Mouse (Mus musculus): ENCODE data around the gene Hrh2. TPM values are rescaled to one million over a fixed set of nuclear protein-coding genes. Genes with fewer than 3 reads are reported as not detected.

Hrh2 gene
- polyA plus RNA-seq, 1 experiment from 2014 or later: not detected

DNA sequence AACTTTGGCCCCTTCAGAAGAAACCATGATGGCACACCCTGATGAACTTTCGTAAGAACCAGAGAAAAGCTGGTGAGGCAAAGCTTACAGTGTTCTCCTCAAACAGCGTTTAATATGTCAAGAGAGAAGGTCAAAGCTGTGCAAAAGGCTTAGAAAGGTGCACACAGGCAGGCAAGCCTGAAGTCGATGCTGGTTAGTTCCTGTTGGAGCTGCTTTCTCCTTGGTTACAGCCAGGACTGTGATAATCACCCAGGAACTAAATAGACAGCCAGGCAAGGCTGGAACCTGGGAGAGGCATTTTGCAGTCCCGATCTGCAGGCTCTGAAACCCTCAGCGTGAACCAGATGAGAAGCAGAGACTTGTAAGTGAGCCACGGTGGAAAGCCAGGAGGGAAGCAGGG is 45.6 kb downstream of the Hrh2 start:
- WGBS: 75% methylated on average over 6 of the region's 6 CpGs
- Histone ChIP-seq H3K27me3 (ENCODE audit: control insufficient read depth, insufficient read depth, low read length) (no peaks in the 10 kb centered on the region), H3K9ac (ENCODE audit: low read depth, low read length) (no peak overlapping the region), H3K4me1 (ENCODE audit: control insufficient read depth, insufficient read depth, low read length) (no peaks in the 10 kb centered on the region), H3K9me3 (ENCODE audit: control insufficient read depth, low read length) (no peaks in the 10 kb centered on the region), H3K27ac (ENCODE audit: low read depth, low read length) (no peak overlapping the region), H3K36me3 (ENCODE audit: control insufficient read depth, insufficient read depth, low read length) (no peaks in the 10 kb centered on the region), H3K4me2 (replicated peaks; ENCODE audit: low read depth, low read length) (no peak overlapping the region), H3K4me3 (ENCODE audit: low read length) (no peak overlapping the region)
- no peak for ATAC-seq (ENCODE audit: low FRiP score, low TSS enrichment)

DNA sequence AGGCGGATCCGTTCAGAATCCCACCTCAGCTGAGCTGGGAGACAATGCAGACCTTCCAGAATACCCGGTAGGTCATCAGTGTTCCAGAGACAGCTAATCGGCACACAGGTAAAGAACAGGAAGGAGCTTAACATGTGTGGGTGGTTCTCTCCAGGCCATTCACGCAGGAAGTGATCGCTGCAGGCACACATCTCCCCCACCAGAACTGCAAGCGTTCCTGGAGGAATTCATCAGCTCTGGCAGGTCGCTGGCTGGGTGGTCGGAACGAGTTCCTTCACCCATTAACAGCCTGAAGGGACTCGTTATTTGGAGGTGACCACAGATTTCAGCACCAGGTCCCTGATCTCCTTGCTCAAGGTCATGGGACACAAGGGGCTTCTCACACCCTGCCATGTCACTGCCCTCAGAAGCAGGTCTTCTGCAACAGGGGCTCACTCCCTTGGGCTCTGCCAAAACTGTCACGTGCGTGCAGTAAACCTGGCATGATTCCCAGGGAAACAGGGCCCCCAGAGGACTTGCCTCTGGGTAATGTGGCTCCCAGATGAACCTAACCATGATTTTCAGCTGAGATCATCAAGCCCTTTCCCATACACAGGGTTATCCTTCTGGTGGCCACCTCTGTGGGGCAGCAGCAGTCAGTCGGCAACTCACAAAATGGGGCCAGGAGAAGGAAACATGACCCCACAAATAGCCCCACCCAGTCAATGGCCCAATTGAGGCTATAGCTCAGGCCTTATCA is 46.8 kb downstream of the Hrh2 start:
- H3K36me3 ChIP-seq (ENCODE audit: control insufficient read depth, insufficient read depth, low read length): no peaks in the 10 kb centered on the region
- H3K4me1 ChIP-seq (ENCODE audit: control insufficient read depth, insufficient read depth, low read length): no peaks in the 10 kb centered on the region
- H3K9ac ChIP-seq (ENCODE audit: low read depth, low read length): 0 out of 2 replicates have a peak overlapping the region, but pooled peaks have one; percentile 12
- no peak for ATAC-seq (ENCODE audit: low FRiP score, low TSS enrichment)
- no peak overlapping the region for H3K4me2 ChIP-seq (replicated peaks; ENCODE audit: low read depth, low read length)
- H3K27ac ChIP-seq (ENCODE audit: low read depth, low read length): no peak overlapping the region
- H3K27me3 ChIP-seq (ENCODE audit: control insufficient read depth, insufficient read depth, low read length): no peaks in the 10 kb centered on the region
- H3K4me3 ChIP-seq (ENCODE audit: low read length): no peak overlapping the region
- H3K9me3 ChIP-seq (ENCODE audit: control insufficient read depth, low read length): no peaks in the 10 kb centered on the region
- 35% methylated on average over 14 of the region's 14 CpGs for WGBS

DNA sequence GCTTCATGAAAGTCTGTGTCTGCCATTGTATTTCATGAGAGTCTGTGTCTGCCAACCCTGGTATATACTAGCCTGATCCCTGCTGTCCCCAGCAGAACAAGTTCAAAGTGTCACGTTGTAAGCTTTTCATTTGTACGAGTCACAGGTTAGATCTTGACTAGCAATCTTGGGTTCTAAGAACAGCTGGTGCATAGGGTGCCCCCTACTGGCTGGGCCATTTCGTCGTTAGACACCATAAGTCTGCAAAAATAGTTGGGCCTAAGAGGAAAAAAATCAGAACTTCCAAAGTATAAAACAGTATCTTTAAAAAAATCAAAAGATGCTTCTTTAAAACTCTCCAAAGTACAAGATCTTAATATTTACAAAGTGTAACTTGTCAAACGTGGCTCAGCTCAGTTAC is 50.5 kb downstream of the Hrh2 start:
- Histone ChIP-seq H3K9ac (ENCODE audit: low read depth, low read length) (no peak overlapping the region), H3K9me3 (ENCODE audit: control insufficient read depth, low read length) (no peaks in the 10 kb centered on the region), H3K4me3 (ENCODE audit: low read length) (no peak overlapping the region), H3K4me1 (ENCODE audit: control insufficient read depth, insufficient read depth, low read length) (no peaks in the 10 kb centered on the region), H3K27me3 (ENCODE audit: control insufficient read depth, insufficient read depth, low read length) (no peaks in the 10 kb centered on the region), H3K36me3 (ENCODE audit: control insufficient read depth, insufficient read depth, low read length) (no peaks in the 10 kb centered on the region), H3K4me2 (replicated peaks; ENCODE audit: low read depth, low read length) (no peak overlapping the region), H3K27ac (ENCODE audit: low read depth, low read length) (no peak overlapping the region)
- ATAC-seq (ENCODE audit: low FRiP score, low TSS enrichment): no peak
- 72% methylated on average over 5 of the region's 5 CpGs for WGBS

DNA sequence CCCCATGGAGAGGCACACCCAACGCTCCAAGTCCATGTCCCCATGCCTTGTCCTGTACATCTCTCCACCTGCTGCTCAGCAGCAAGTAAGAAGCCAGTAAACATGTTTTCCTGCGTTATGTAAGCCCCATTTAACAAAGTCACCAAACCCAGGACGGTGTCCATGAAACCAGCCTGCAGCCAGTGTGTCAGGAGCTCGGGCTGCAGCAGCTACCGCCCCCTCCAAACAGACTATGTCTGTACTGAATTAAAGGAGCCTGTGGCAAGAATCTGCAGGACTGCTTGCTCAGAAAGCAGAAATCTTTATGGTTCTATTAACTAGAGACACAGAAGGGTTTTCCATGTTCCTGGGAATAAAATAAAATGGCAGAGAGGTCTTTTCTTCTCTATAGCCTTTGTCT is 53.3 kb downstream of the Hrh2 start:
- Histone ChIP-seq H3K4me1 (ENCODE audit: control insufficient read depth, insufficient read depth, low read length) (0 out of 2 replicates have a peak, but pooled peaks cover 7% of the 10 kb centered on the region), H3K9ac (ENCODE audit: low read depth, low read length) (no peak overlapping the region), H3K27ac (ENCODE audit: low read depth, low read length) (no peak overlapping the region), H3K4me3 (ENCODE audit: low read length) (no peak overlapping the region), H3K4me2 (replicated peaks; ENCODE audit: low read depth, low read length) (no peak overlapping the region), H3K27me3 (ENCODE audit: control insufficient read depth, insufficient read depth, low read length) (no peaks in the 10 kb centered on the region), H3K9me3 (ENCODE audit: control insufficient read depth, low read length) (no peaks in the 10 kb centered on the region), H3K36me3 (ENCODE audit: control insufficient read depth, insufficient read depth, low read length) (no peaks in the 10 kb centered on the region)
- WGBS: 72% methylated on average over 5 of the region's 5 CpGs
- ATAC-seq (ENCODE audit: low FRiP score, low TSS enrichment): no peak

DNA sequence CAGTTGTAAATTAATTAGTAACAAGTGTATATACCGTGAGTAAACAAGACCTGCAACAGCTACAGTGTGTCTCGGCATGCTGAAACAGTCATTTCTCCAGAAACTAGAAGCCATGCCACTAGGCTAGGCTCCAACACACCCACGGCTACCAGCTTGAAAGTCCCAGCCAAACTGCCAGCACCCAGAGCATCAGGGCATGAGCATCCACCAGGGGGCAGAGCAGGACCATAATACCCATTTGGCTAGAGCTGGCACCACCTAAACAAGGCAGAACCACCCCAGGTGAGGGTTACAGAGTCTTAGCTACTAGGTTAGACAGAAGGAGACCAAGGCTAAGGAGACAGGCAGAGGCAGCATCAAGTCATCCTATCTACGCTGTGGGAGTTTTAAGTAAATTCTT is 55.6 kb downstream of the Hrh2 start:
- H3K4me2 ChIP-seq (replicated peaks; ENCODE audit: low read depth, low read length): no peak overlapping the region
- no peaks in the 10 kb centered on the region for H3K9me3 ChIP-seq (ENCODE audit: control insufficient read depth, low read length)
- no peaks in the 10 kb centered on the region for H3K27me3 ChIP-seq (ENCODE audit: control insufficient read depth, insufficient read depth, low read length)
- no peak overlapping the region for H3K9ac ChIP-seq (ENCODE audit: low read depth, low read length)
- 22% methylated on average over 4 of the region's 4 CpGs for WGBS
- 0 out of 2 replicates have a peak, but pooled peaks cover 7% of the 10 kb centered on the region for H3K4me1 ChIP-seq (ENCODE audit: control insufficient read depth, insufficient read depth, low read length)
- ATAC-seq (ENCODE audit: low FRiP score, low TSS enrichment): 0 out of 2 replicates have a peak, but pooled peaks have one; percentile 33
- no peaks in the 10 kb centered on the region for H3K36me3 ChIP-seq (ENCODE audit: control insufficient read depth, insufficient read depth, low read length)
- no peak overlapping the region for H3K27ac ChIP-seq (ENCODE audit: low read depth, low read length)
- H3K4me3 ChIP-seq (ENCODE audit: low read length): no peak overlapping the region

DNA sequence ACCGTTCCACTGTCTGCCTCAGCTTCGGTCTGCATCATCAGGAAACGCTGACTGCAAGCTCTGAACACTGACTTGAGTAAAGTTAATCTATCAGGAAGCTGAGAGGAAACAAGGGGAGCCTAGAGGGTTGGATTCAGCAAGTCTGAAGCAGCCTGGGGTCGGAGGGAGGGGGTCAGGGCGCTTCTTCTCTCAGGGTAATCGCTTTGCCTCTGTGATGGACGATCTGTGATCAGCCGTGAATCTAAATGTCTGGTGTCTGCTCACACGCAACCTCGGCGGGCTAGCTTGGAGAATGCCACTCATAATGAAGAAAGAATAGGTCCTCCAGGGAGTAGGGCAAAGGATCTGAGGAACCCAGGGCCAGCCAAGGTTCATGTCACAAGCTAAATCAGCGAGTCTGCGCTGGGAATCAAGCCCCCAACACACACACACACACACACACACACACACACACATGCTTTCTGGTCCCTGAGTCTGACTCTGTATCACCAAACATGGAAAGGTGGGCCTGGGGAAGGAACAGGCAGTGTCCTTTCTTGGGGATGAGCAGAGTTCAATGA is 56.6 kb downstream of the Hrh2 start:
- Histone ChIP-seq H3K4me1 (ENCODE audit: control insufficient read depth, insufficient read depth, low read length) (0 out of 2 replicates have a peak, but pooled peaks cover 7% of the 10 kb centered on the region), H3K4me2 (replicated peaks; ENCODE audit: low read depth, low read length) (no peak overlapping the region; the same call in 1 of the 2 replicates), H3K4me3 (ENCODE audit: low read length) (no peak overlapping the region), H3K27ac (ENCODE audit: low read depth, low read length) (peak overlapping the region; percentile 67; the same call in 1 of the 2 replicates), H3K9me3 (ENCODE audit: control insufficient read depth, low read length) (no peaks in the 10 kb centered on the region), H3K27me3 (ENCODE audit: control insufficient read depth, insufficient read depth, low read length) (no peaks in the 10 kb centered on the region), H3K36me3 (ENCODE audit: control insufficient read depth, insufficient read depth, low read length) (no peaks in the 10 kb centered on the region), H3K9ac (ENCODE audit: low read depth, low read length) (no peak overlapping the region)
- WGBS: 53% methylated on average over 13 of the region's 13 CpGs
- ATAC-seq (ENCODE audit: low FRiP score, low TSS enrichment): 0 out of 2 replicates have a peak, but pooled peaks have one; percentile 28

DNA sequence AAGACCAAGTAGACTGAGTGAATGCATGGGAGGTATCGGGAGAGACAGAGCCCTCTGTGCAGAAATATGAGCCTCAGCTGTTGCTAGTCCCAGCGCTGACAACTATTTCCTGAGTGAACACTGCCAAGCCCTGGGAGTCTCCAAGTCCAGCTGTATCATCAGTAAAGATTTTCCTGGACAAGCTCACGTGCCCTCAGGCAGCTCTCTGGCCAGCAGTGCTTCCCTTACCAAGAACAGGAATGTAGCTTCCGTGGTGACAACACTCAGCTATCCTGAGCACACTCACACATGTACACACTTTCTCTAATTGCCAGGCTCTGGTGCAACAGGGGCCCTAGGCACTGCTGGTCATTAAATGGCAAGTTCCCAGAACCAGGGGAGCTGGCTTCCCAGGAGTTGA is 57.1 kb downstream of the Hrh2 start:
- no peaks in the 10 kb centered on the region for H3K36me3 ChIP-seq (ENCODE audit: control insufficient read depth, insufficient read depth, low read length)
- 0 out of 2 replicates have a peak, but pooled peaks cover 7% of the 10 kb centered on the region for H3K4me1 ChIP-seq (ENCODE audit: control insufficient read depth, insufficient read depth, low read length)
- H3K9me3 ChIP-seq (ENCODE audit: control insufficient read depth, low read length): no peaks in the 10 kb centered on the region
- no peak overlapping the region for H3K4me2 ChIP-seq (replicated peaks; ENCODE audit: low read depth, low read length)
- H3K27me3 ChIP-seq (ENCODE audit: control insufficient read depth, insufficient read depth, low read length): no peaks in the 10 kb centered on the region
- H3K27ac ChIP-seq (ENCODE audit: low read depth, low read length): peak overlapping the region; percentile 67; the same call in 1 of the 2 replicates
- 18% methylated on average over 4 of the region's 4 CpGs for WGBS
- ATAC-seq (ENCODE audit: low FRiP score, low TSS enrichment): peak; percentile 67; the same call in 1 of the 2 replicates
- no peak overlapping the region for H3K9ac ChIP-seq (ENCODE audit: low read depth, low read length)
- no peak overlapping the region for H3K4me3 ChIP-seq (ENCODE audit: low read length)

DNA sequence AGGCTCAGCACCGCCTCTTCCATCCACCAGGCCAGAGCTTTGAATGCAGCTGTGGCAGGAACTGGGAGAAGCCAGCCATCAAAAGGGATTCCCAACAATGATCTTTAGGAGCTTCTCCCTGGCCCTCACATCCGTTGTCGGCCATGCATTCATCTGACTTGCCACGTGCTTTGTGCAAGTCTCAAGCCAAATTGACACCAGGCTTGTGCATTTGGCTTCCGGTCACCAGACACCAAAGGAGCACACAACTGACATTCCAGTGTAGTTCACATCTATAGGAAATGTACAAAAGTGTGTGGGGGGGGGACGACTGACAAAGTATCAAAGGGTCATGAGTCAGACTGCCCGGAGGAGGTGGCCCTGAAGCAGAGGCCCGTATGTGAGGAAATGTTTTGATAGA is 58.4 kb downstream of the Hrh2 start:
- WGBS: 44% methylated on average over 8 of the region's 8 CpGs
- H3K4me3 ChIP-seq (ENCODE audit: low read length): no peak overlapping the region
- ATAC-seq (ENCODE audit: low FRiP score, low TSS enrichment): no peak

DNA sequence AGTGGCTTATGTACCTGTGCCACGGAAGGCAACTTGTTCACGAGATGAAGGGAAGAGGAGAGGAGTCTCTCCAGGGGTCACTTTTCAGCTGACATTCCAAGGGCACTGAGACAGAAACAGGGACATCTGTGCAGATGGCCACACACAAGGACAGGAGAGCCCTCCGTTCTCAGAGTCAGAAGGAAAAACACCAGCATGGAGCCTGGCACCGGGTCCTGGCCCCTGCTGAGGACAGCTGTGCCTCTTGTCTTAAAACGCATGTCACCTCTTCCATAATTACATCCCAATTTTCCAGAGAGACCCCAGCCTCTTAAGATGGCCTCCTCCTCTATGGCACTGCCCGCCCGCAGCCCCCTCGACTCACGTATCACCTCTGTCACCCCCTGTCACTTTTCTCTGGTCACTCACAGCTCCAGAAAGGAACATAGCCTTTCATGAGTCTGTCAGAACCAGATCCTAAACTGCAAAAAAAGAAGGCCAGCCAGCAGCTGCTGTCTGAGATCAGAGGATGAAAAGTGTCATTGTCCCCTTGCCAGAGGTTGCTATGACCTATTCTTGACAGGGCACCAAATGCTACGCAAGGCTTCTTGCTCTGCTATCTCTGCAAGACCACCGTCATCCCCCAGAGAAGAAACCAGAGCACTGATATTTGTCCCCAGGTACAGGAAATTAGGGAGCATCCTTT is 59.8 kb downstream of the Hrh2 start:
- ATAC-seq (ENCODE audit: low FRiP score, low TSS enrichment): no peak
- H3K4me1 ChIP-seq (ENCODE audit: control insufficient read depth, insufficient read depth, low read length): 0 out of 2 replicates have a peak, but pooled peaks cover 7% of the 10 kb centered on the region
- WGBS: 81% methylated on average over 11 of the region's 11 CpGs
- H3K27me3 ChIP-seq (ENCODE audit: control insufficient read depth, insufficient read depth, low read length): no peaks in the 10 kb centered on the region
- no peaks in the 10 kb centered on the region for H3K9me3 ChIP-seq (ENCODE audit: control insufficient read depth, low read length)
- no peak overlapping the region for H3K27ac ChIP-seq (ENCODE audit: low read depth, low read length)
- no peak overlapping the region for H3K9ac ChIP-seq (ENCODE audit: low read depth, low read length)
- no peak overlapping the region for H3K4me2 ChIP-seq (replicated peaks; ENCODE audit: low read depth, low read length)
- no peaks in the 10 kb centered on the region for H3K36me3 ChIP-seq (ENCODE audit: control insufficient read depth, insufficient read depth, low read length)
- H3K4me3 ChIP-seq (ENCODE audit: low read length): no peak overlapping the region

More for the DNA sequence above, 58.4 kb downstream of the Hrh2 start:
- Histone ChIP-seq H3K9ac (ENCODE audit: low read depth, low read length) (no peak overlapping the region), H3K4me2 (replicated peaks; ENCODE audit: low read depth, low read length) (no peak overlapping the region), H3K27ac (ENCODE audit: low read depth, low read length) (no peak overlapping the region), H3K36me3 (ENCODE audit: control insufficient read depth, insufficient read depth, low read length) (no peaks in the 10 kb centered on the region), H3K9me3 (ENCODE audit: control insufficient read depth, low read length) (no peaks in the 10 kb centered on the region), H3K4me1 (ENCODE audit: control insufficient read depth, insufficient read depth, low read length) (0 out of 2 replicates have a peak, but pooled peaks cover 7% of the 10 kb centered on the region), H3K27me3 (ENCODE audit: control insufficient read depth, insufficient read depth, low read length) (no peaks in the 10 kb centered on the region)
